Mouse (Mus musculus) monocyte, adult 2 months (primary cell): ENCODE data around the gene Gnb1l.

Experiments used
- DNase-seq, 2 experiments: peaks; one replicate each; pipeline ENCODE4 v3.0.0; 2022; ENCODE audit warnings: low spot score in 2 of 2, low read depth in 1 of 2

The Gnb1l gene

GRCm38 (mm10) chr16:18586076-18586905, 87.8 kb downstream of the Gnb1l start:
- no peak for DNase-seq

GRCm38 (mm10) chr16:18586906-18587546, 88.5 kb downstream of the Gnb1l start:
- no peak for DNase-seq

- no peak for DNase-seq
Measured at GRCm38 (mm10) chr16:18587847-18588737, 89.6 kb downstream of the Gnb1l start.

GRCm38 (mm10) chr16:18588738-18589055, 90.2 kb downstream of the Gnb1l start:
- no peak for DNase-seq

- no peak for DNase-seq
Measured at GRCm38 (mm10) chr16:18589080-18589621, 90.6 kb downstream of the Gnb1l start.

- DNase-seq: no peak
Measured at GRCm38 (mm10) chr16:18589804-18590790, 91.6 kb downstream of the Gnb1l start, which contains the start of gene Tbx1. Tbx1 (minus strand) TSS chr16:18590671.

- DNase-seq: no peak
Measured at GRCm38 (mm10) chr16:18591047-18592018, 92.8 kb downstream of the Gnb1l start.

GRCm38 (mm10) chr16:18593930-18594329, 95.4 kb downstream of the Gnb1l start:
- DNase-seq: no peak

- no peak for DNase-seq
Measured at GRCm38 (mm10) chr16:18596255-18596654, 97.7 kb downstream of the Gnb1l start.

- no peak for DNase-seq
Measured at GRCm38 (mm10) chr16:18598006-18598405, 99.5 kb downstream of the Gnb1l start.

- DNase-seq: no peak
Measured at GRCm38 (mm10) chr16:18601447-18601846, 102.9 kb downstream of the Gnb1l start.

- no peak for DNase-seq
Measured at GRCm38 (mm10) chr16:18604267-18604701, 105.8 kb downstream of the Gnb1l start.

GRCm38 (mm10) chr16:18605705-18606104, 107.2 kb downstream of the Gnb1l start:
- no peak for DNase-seq

- no peak for DNase-seq
Measured at GRCm38 (mm10) chr16:18608226-18608625, 109.7 kb downstream of the Gnb1l start.

GRCm38 (mm10) chr16:18609099-18609498, 110.6 kb downstream of the Gnb1l start:
- DNase-seq: no peak

- DNase-seq: no peak
Measured at GRCm38 (mm10) chr16:18611752-18612151, 113.2 kb downstream of the Gnb1l start.

- DNase-seq: no peak
Measured at GRCm38 (mm10) chr16:18613301-18613700, 114.8 kb downstream of the Gnb1l start.
